27 mouse cellular contexts compared by ENCODE assay signal in genomic region chr5:38967010-38967409, GRCm38 (mm10).
"Had no signal": no experiment of that assay in that cellular context is flagged by ENCODE, and none has a peak within 500 bp of the region (broad histone marks: within the 10 kb centered on the region; RNA-seq: fewer than 3 reads in every experiment).

No protein-coding gene starts in this region.

- H3K27me3 ChIP-seq: kidney, embryonic 15.5 days; limb, embryonic 13.5 days; liver, embryonic 12.5 days; liver, embryonic 15.5 days; lung, embryonic 15.5 days; midbrain, embryonic 13.5 days; neural tube, embryonic 13.5 days; stomach, embryonic 15.5 days had no signal

- H3K27ac ChIP-seq: kidney, embryonic 15.5 days; limb, embryonic 10.5 days; limb, embryonic 13.5 days; liver, embryonic 12.5 days; liver, embryonic 15.5 days; lung, embryonic 15.5 days; midbrain, embryonic 10.5 days; midbrain, embryonic 13.5 days; neural tube, embryonic 13.5 days; stomach, embryonic 15.5 days had no signal

- H3K9ac ChIP-seq: kidney, embryonic 15.5 days; limb, embryonic 13.5 days; liver, embryonic 12.5 days; liver, embryonic 15.5 days; lung, embryonic 15.5 days; midbrain, embryonic 13.5 days; neural tube, embryonic 13.5 days; stomach, embryonic 15.5 days had no signal

- H3K4me3 ChIP-seq: kidney, embryonic 15.5 days; limb, embryonic 10.5 days; limb, embryonic 13.5 days; liver, embryonic 12.5 days; liver, embryonic 15.5 days; lung, embryonic 15.5 days; megakaryocyte, embryonic 14.5 days; midbrain, embryonic 10.5 days; midbrain, embryonic 13.5 days; myocyte; neural tube, embryonic 13.5 days; stomach, embryonic 15.5 days had no signal

- H3K36me3 ChIP-seq: kidney, embryonic 15.5 days; limb, embryonic 10.5 days; limb, embryonic 13.5 days; liver, embryonic 12.5 days; liver, embryonic 15.5 days; lung, embryonic 15.5 days; midbrain, embryonic 10.5 days; midbrain, embryonic 13.5 days; neural tube, embryonic 13.5 days; stomach, embryonic 15.5 days had no signal

- DNase-seq: kidney, adult 2 months; kidney, postnatal 10 days; kidney, postnatal 36 days; layer of hippocampus, postnatal 36 days; liver; lung, adult 18-20 months; lung, postnatal 10 days; lung, postnatal 36 days; retina, postnatal 1 day; right cerebral cortex, postnatal 4 days; thymus, adult 18-20 months; thymus, postnatal 4 days had no signal

- H3K4me1 ChIP-seq: kidney, embryonic 15.5 days; limb, embryonic 10.5 days; limb, embryonic 13.5 days; liver, embryonic 12.5 days; liver, embryonic 15.5 days; lung, embryonic 15.5 days; midbrain, embryonic 10.5 days; midbrain, embryonic 13.5 days; neural tube, embryonic 13.5 days; stomach, embryonic 15.5 days had no signal

- ATAC-seq: inflammation-experienced regulatory T-cells, adult 6 months; intestine, embryonic 16.5 days; liver, embryonic 12.5 days; midbrain, embryonic 13.5 days; midbrain, embryonic 16.5 days had no signal

- H3K9me3 ChIP-seq: kidney, embryonic 15.5 days; limb, embryonic 10.5 days; limb, embryonic 13.5 days; liver, embryonic 12.5 days; liver, embryonic 15.5 days; lung, embryonic 15.5 days; midbrain, embryonic 10.5 days; midbrain, embryonic 13.5 days; neural tube, embryonic 13.5 days; stomach, embryonic 15.5 days had no signal

- H3K4me2 ChIP-seq: kidney, embryonic 15.5 days; limb, embryonic 13.5 days; liver, embryonic 12.5 days; liver, embryonic 15.5 days; lung, embryonic 15.5 days; midbrain, embryonic 13.5 days; neural tube, embryonic 13.5 days; stomach, embryonic 15.5 days had no signal
